Mouse (Mus musculus) stomach, embryonic 14.5 days (tissue): ENCODE measurements at regions not wholly inside any gene's neighbourhood (a gene's known extent, or its start where the extent isn't known, plus 50 kb on each side); places are given as distances from the start of the nearest gene placed in this dataset.
"Not testable (repeated sequence)": the region's sequence is repeated elsewhere in the genome, so short reads cannot be mapped to it uniquely, and the experiment has no call there.

ENCODE experiments used
- ATAC-seq: fragments of 200-750 bp; cut with Nextera tagmentation; 2 replicates; pipeline ENCODE4 v1.8.0; 2017; ENCODE audit warnings: low read depth, moderate TSS enrichment; ENCODE audit not compliant: insufficient number of reproducible peaks, insufficient read depth, low FRiP score
- H3K27ac ChIP-seq: fragments of 300-500 bp; sonication (generic); 2 replicates; pipeline ENCODE4 v1.5.1; 2014; ENCODE audit warnings: mild to moderate bottlenecking, low read length, moderate library complexity, mixed read lengths
- H3K27me3 ChIP-seq: fragments of 300-500 bp; sonication (generic); 2 replicates; pipeline ENCODE4 v1.6.1; 2014; ENCODE audit warnings: low read length, control low read depth, mixed read lengths; ENCODE audit not compliant: control insufficient read depth, insufficient read depth
- H3K36me3 ChIP-seq: fragments of 300-500 bp; sonication (generic); 2 replicates; pipeline ENCODE4 v1.6.1; 2014; ENCODE audit warnings: mild to moderate bottlenecking, control low read depth, low read length, moderate library complexity, mixed read lengths; ENCODE audit not compliant: control insufficient read depth, insufficient read depth
- H3K4me1 ChIP-seq: fragments of 300-500 bp; sonication (generic); 2 replicates; pipeline ENCODE4 v1.6.1; 2014; ENCODE audit warnings: low read length, control low read depth, mixed read lengths; ENCODE audit not compliant: control insufficient read depth, insufficient read depth
- H3K4me2 ChIP-seq: fragments of 300-500 bp; sonication (generic); replicated peaks from 2 replicates; pipeline ENCODE4 v1.6.1; 2014; ENCODE audit warnings: low read depth, low read length, control low read depth
- H3K4me3 ChIP-seq: fragments of 300-500 bp; sonication (generic); 2 replicates; pipeline ENCODE4 v1.5.1; 2014; ENCODE audit warnings: low read depth, low read length, control low read depth
- H3K9ac ChIP-seq: fragments of 300-500 bp; sonication (generic); replicated peaks from 2 replicates; pipeline ENCODE4 v1.6.1; 2014; ENCODE audit warnings: low read depth, mild to moderate bottlenecking, control low read depth, low read length, moderate library complexity, mixed read lengths
- H3K9me3 ChIP-seq: fragments of 300-500 bp; sonication (generic); 2 replicates; pipeline ENCODE4 v1.6.1; 2016; ENCODE audit warnings: low read depth, low read length, control low read depth; ENCODE audit not compliant: control insufficient read depth
- WGBS: fragments of 180-500 bp; shearing (Covaris S2); extraction: QIAGEN DNeasy Blood & Tissue Kit; methylation state at CpG from one replicate; pipeline ENCODE4 v1.1.7; 2014; 5-methylcytosine and 5-hydroxymethylcytosine counted together

DNA sequence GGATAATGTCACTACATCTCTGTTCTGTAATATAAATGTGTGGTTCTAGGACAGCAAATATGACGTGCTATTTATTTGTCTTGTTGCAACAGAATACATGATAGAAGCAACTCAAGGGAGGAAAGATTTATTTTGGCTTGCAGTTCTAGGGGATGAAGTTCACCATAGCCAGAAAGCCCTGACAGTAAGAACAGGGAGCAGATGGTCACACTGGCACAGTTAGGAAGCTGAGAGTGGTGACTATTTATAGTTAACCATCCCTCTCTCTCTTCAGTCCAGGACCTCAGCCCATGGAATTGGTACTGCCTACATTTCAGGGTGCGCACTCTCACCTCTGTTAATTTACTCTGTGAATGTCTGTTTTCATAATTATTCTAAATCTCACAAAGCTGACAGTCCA, 678.5 kb upstream of the Gm19410 start:
- Histone ChIP-seq H3K9ac (no peak overlapping the region), H3K27me3 (no peaks in the 10 kb centered on the region), H3K4me2 (no peak overlapping the region), H3K27ac (no peak overlapping the region), H3K36me3 (no peaks in the 10 kb centered on the region), H3K4me1 (no peaks in the 10 kb centered on the region), H3K4me3 (no peak overlapping the region), H3K9me3 (no peaks in the 10 kb centered on the region)
- 89% methylated on average over 2 of the region's 2 CpGs for WGBS
- ATAC-seq, result no peak

DNA sequence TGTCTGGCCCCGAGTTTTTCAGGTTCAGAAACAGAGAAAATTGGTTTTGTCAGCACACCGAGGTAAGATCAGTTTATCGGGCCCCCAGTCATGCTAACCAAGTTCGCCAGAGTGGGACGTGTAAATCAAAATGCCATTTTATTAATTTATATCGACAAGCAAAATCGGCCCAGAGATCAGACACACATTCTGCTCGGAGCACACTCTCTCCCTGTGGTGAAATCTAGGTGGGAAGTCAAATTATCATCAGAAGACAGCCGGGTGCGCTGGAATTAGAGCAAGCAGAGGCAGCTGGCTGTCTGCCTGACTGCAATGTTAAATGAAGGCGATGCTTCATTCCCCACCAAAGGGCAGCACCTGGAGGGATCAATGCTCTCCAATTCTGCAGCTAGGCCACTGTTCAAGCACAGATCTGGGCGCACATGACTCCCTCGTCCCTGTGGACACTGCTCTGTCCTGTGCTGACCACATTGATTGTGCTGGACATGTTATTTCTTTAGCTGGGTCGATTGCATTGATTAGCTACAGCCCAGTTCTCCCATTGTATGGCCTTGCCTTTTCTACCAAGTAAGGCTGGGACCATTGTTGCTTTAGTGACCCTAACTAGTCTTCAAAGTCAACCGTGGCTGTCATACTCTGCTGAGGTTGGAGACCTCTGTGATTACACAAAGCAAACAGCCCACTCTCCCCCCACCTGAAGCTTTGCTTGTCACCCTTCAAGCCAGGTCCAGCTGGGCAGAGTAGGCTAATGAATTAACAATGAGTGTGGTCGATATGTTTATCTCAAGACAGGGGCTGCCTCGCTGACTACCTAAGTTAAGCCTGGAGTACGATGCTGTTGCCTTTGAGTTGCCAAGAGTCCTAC, 677.0 kb upstream of the Gm19410 start:
- WGBS, result 70% methylated on average over 18 of the region's 18 CpGs
- Histone ChIP-seq H3K9ac (no peak overlapping the region), H3K4me2 (no peak overlapping the region), H3K27me3 (no peaks in the 10 kb centered on the region), H3K27ac (no peak overlapping the region), H3K4me3 (no peak overlapping the region), H3K36me3 (no peaks in the 10 kb centered on the region), H3K4me1 (no peaks in the 10 kb centered on the region), H3K9me3 (no peaks in the 10 kb centered on the region)
- no peak for ATAC-seq

DNA sequence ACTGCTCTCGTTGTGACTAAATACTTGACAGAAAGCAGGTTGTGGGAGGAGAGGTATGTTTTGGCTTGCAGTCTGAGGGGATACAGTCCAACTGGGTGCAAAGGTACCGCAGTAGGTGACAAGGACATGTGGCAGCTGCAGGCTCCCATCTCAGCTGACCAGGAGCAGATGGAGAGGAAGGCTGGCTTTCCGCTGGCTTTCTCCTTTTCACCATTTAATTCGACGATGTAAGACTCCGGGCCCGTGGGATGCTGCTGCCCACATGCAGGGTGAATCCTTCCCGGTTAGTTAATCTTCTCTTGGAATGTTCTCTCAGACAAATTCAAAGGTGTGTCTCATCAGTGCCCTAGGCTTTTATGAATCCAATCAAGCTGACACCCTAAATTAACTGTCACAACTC, 676.1 kb upstream of the Gm19410 start:
- Histone ChIP-seq H3K27me3 (no peaks in the 10 kb centered on the region), H3K9ac (no peak overlapping the region), H3K36me3 (no peaks in the 10 kb centered on the region), H3K4me1 (no peaks in the 10 kb centered on the region), H3K4me2 (no peak overlapping the region), H3K9me3 (no peaks in the 10 kb centered on the region), H3K4me3 (no peak overlapping the region), H3K27ac (no peak overlapping the region)
- WGBS, result 90% methylated on average over 8 of the region's 8 CpGs
- ATAC-seq, result no peak

DNA sequence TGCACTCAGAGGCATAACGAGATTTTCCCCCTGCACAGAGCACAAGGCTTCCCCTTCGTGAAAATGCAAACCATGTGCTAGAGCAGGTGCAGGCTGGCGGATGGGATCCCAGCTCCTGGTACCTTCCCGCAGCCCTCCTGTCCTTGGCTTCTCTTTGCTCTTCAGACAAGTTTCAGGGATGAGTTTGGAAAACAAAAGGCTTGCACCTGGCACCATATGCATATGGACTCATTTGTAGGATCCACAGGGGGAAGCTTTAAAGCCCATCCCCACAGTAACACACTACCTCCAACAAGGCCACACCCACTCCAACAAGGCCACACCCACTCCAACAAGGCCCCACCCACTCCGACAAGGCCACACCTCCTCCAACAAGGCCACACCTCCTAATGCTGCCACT, 663.9 kb upstream of the Gm19410 start:
- H3K4me1 ChIP-seq, result no peaks in the 10 kb centered on the region
- 78% methylated on average over 5 of the region's 5 CpGs for WGBS
- H3K4me2 ChIP-seq, result no peak overlapping the region
- ATAC-seq, result no peak
- H3K27ac ChIP-seq, result no peak overlapping the region
- H3K9me3 ChIP-seq, result no peaks in the 10 kb centered on the region
- H3K36me3 ChIP-seq, result no peaks in the 10 kb centered on the region
- H3K4me3 ChIP-seq, result no peak overlapping the region
- H3K27me3 ChIP-seq, result no peaks in the 10 kb centered on the region
- H3K9ac ChIP-seq, result no peak overlapping the region

DNA sequence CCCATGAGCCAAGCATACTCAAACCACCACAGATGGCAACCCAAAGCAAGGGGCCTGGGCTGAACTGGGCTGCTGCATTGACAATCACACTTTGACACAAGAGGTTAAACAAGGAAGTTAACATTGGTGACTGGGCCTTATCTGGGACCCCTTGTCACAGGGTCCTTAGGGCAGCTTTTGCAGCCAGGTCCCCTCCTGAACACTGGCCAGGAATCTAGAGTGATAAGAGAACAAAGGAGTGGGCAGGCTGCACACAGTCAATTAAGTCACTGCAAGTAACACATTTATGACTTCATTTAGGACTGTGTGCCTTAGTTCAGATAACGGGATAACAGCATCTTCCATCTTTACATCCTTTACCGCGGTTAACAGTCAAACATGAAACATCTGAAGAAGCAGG, 663.5 kb upstream of the Gm19410 start:
- not testable (repeated sequence) for H3K4me2 ChIP-seq, H3K4me3 ChIP-seq, H3K9ac ChIP-seq, H3K9me3 ChIP-seq, H3K27me3 ChIP-seq, H3K36me3 ChIP-seq, H3K4me1 ChIP-seq, H3K27ac ChIP-seq
- peak; percentile 39; the same call in 1 of the 2 replicates for ATAC-seq
- 53% methylated on average over 3 of the region's 3 CpGs for WGBS

DNA sequence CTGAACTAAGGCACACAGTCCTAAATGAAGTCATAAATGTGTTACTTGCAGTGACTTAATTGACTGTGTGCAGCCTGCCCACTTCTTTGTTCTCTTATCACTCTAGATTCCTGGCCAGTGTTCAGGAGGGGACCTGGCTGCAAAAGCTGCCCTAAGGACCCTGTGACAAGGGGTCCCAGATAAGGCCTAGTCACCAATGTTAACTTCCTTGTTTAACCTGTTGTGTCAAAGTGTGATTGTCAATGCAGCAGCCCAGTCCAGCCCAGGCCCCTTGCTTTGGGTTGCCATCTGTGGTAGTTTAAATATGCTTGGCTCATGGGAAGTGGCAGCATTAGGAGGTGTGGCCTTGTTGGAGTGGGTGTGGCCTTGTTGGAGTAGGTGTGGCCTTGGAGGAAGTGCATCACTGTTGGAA, 661.1 kb upstream of the Gm19410 start:
- not testable (repeated sequence) for H3K36me3 ChIP-seq, H3K27me3 ChIP-seq, H3K27ac ChIP-seq, H3K4me2 ChIP-seq, H3K4me3 ChIP-seq, H3K9ac ChIP-seq, H3K4me1 ChIP-seq, H3K9me3 ChIP-seq
- ATAC-seq, result peak; percentile 81

DNA sequence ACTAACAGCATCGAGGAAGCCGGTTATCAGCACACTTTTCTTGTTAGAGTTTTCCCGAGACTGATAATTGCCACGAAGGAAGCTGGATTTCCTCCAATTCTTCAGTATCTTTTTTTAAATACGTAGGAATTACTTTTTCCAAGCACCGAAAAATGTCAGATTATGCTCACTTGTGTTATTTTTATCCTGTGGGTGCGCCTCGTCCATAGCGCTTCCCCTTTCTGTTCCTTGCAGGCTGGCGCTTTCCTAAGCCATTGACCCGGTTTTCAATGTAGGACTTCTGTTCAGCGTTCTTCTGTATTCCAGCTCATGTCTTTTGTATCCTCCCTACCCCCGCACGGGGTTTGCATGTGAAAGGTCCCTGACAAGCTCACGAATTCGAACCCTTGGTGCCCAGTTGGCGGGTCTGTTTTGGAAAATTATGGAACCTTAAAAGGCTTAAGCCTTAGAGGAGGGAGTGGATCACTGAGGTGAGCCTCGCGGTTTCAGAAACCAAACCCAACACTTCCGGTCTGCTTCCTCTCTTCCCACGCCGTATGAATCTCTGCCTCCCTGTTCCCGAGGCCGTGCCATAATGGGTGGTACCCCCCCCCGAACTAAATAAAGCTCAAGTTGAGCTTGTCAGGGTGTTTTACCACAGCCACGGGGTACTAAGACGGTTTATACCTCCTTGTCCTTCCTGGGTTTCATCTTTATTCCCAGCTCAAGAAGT, 655.9 kb upstream of the Gm19410 start:
- no peak overlapping the region for H3K27ac ChIP-seq
- H3K4me1 ChIP-seq, result no peaks in the 10 kb centered on the region
- H3K4me3 ChIP-seq, result no peak overlapping the region
- no peak overlapping the region for H3K4me2 ChIP-seq
- no peak for ATAC-seq
- no peaks in the 10 kb centered on the region for H3K27me3 ChIP-seq
- no peak overlapping the region for H3K9ac ChIP-seq
- 83% methylated on average over 27 of the region's 27 CpGs for WGBS
- no peaks in the 10 kb centered on the region for H3K9me3 ChIP-seq
- H3K36me3 ChIP-seq, result no peaks in the 10 kb centered on the region

DNA sequence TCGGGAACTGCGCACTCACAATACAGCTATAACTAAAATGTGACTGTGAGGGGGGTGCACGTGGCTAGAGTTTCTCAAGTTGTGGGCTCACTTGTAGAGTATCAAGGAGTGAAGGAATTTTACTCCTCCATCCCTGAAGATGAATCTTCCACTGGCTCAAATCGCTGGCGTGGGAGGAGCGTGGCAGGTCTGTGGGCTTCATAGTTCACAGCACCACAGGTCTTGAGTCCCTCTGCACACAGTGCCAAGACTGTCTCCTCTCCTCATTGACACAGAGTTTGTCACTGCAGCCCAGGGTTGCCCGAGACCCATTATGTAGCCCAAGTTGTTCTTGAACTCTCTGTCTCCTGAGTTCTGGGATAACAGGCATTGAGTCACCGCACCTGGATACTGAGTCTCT, 655.3 kb upstream of the Gm19410 start:
- Histone ChIP-seq H3K4me3 (no peak overlapping the region), H3K27ac (no peak overlapping the region), H3K27me3 (no peaks in the 10 kb centered on the region), H3K4me2 (no peak overlapping the region), H3K9ac (no peak overlapping the region), H3K36me3 (no peaks in the 10 kb centered on the region), H3K9me3 (no peaks in the 10 kb centered on the region), H3K4me1 (no peaks in the 10 kb centered on the region)
- ATAC-seq, result no peak
- WGBS, result 93% methylated on average over 8 of the region's 8 CpGs
